Mouse (Mus musculus) heart, postnatal 0 days (tissue): Measurements from ENCODE around the gene Ager.

ENCODE experiments used
- CTCF ChIP-seq: IDR thresholded peaks from 2 replicates; pipeline ENCODE4 v1.5.1; 2016; ENCODE audit warnings: antibody characterized with exemption, control low read depth, low read depth
- EP300 ChIP-seq: IDR thresholded peaks from 2 replicates; pipeline ENCODE4 v1.6.1; 2016; ENCODE audit warnings: antibody characterized with exemption, low read depth

DNA sequence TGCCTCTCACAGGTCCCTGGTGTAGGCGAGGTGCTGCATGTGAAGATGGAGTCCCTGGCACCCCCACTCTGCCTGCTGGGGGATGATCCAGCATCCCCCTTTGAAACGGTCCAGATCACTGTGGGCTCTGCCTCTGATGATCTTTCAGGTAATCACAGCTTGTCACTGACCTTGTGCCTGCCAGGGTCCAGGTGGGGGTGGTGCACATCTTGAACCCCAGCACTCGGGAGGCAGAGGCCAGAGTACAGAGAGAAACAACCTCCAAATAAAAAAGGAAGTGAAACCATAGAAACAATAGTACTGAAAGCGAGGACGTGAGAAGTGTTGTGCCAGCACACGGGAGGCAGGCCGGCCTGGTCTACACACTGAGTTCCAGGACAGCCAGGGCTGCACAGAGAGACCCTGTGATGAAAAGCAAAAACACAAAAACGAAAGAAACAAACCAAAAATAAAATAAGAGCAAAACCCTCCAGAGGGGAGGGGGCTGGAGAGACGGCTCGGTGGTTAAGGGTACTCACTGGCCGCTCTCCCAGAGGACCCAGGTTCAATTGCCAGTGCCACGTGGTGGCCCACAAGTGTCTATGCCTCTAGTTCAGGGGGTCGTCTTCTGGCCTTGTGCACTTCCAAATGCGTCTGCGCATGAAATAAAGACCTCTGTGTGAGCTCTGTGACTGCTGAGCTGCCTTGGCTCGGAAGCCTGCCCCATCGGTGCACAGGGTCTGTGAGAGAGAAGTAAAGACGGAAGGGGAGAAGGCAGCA, 51.6 kb downstream of the Ager start:
- TF ChIP-seq CTCF (no peak), EP300 (no peak)
